Mouse (Mus musculus) brain, embryonic 18.5 days (tissue): ENCODE measurements at regions not wholly inside any gene's neighbourhood (a gene's known extent, or its start where the extent isn't known, plus 50 kb on each side); places are given as distances from the start of the nearest gene placed in this dataset.
A peak's percentile ranks its signal among the peaks of the same experiment; 100 is the strongest.

Experiments used
- DNase-seq: peaks from one replicate; pipeline ENCODE4 v3.0.0-alpha.2; 2012; ENCODE audit warnings: low read depth, low spot score

DNA sequence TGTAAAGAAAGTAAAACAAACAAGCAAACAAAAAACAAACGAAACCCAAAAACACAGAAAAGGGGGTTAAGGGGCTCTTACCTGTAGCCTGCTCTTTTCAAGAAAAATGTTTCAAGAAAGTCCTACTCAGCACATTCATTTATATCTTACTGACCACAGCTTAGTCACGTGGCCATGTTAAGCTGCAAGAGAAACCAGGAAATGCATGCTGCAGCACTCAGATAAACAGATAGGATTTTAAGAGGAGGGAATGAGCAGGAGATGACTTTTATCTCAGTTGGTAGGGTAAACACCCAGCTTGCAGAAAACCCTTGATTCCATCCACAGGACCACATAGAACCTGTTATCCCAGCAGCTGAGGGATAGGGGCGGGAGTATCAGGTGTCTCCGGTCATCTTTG lies 62.9 kb upstream of the Sfmbt2 start:
- no peak for DNase-seq

DNA sequence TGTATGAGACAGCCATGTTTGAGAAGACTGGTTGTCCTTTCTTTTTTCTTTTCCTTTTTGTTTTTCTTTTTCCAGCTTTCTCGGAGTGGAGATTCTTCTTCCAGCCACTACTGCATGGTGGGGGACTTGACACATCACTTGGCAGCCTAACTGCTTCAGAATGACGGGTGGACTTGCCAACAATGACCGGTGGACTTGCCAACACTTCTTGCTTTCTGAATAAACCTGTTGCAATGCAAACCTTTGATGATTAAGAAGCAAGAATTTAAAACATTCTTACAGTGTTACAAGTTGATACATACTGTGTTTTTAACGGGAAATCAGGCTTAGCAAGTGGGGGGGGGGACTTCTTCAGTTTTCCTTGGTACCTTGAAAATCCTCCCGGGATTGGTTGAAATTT lies 60.7 kb upstream of the Sfmbt2 start:
- no peak for DNase-seq

DNA sequence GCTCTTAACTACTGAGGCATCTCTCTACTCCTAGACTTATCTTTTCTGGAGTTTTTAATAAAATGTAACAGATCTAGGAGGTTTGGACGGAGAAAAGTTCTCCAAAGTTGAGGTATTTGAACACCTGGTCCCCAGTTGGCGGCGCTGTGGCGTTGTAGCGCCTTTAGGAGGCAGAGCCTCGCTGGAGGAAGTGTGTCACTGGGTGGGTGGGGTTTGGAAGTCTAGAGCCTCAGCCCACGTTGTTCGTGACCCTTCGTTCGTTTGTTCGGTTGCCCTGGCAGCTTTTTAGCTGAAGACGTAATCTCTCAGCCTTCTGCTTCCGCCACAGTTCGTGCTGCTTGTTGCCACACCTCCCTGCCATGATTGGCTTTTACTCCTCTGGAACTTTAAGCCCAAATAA lies 58.6 kb upstream of the Sfmbt2 start:
- no peak for DNase-seq

DNA sequence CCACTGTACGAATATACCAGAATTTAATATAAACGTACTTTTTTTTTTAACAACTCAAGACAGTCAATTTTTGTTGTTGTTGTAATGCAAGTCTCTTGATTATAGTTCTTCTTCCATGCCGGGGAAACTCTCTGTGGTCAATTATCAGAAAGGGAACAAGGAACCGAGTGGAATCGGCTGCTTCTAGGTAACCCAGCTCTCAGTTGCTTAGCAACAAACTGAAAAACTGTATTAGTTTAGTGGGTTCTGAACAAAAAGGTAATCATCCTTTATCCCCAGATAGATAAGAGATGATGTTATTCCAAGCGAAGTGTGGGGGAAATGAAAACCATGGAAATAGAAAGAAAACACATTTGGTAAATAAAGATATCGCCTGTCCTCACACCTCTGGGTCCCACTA lies 57.9 kb upstream of the Sfmbt2 start:
- DNase-seq, result peak; percentile 26

DNA sequence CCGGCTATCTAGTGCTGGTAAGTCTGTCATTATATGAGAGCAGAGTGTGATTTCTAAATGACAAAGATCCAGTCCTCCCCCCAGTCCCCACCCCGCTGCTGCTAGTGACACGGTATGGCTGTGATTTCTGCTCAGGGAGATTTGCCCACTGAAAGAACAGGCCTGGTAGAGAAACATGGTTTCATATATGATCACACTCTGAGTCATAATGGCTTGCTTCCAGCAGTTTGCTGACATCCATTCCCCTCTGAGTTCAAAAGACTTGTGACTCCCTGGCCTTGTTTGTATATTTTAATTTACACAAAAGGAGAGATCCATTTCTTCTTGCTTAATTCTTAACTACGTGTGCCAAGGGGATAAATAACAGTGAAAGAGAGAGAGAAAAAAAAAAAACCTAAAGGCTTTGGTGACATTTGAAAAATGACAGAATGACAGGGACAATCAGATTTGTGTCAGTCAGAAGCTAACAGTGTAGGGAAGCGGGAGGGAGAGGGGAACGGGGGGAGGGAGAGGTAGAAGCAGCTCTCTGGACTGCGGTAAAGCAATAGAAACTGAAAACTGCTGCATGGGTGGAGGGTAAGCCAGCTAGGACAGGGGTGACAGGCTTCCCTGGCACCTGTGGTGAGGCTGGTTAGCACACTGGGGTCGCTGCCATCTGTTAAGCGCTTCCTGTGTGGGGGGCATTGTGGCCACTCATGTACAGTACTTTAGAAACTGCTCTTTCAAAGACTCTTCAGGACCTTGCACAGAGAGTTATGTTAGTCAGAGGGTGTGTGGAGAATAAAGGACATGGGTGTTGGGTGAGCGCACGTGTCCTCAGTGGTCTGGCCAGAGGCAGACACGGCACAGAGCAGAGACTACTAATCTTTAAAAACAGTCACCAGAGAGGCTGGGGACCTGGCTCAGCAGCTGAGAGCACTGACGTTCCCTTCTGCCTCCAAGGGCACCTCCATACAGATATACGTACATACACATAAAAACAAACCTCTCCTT lies 55.8 kb upstream of the Sfmbt2 start:
- DNase-seq, result no peak

DNA sequence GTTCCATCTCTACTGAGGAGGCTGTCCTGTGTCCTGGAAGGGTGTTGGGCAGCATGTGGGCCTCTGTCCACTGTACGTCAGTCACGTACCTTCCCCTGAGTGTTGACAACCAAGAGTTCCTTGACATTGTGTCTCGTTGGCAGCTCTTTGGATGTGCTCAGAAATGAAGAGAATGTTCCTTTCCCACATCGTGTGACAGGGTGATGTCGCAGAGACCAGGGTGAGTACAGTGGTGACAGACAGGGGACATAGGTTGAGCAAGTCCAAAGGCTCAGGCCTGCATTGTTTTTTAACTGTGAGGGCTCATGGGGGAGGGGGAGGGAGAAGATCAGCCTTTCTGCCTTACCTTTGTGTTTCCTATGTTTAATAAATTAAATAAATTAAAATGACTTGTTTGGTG lies 54.0 kb upstream of the Sfmbt2 start:
- DNase-seq, result no peak

DNA sequence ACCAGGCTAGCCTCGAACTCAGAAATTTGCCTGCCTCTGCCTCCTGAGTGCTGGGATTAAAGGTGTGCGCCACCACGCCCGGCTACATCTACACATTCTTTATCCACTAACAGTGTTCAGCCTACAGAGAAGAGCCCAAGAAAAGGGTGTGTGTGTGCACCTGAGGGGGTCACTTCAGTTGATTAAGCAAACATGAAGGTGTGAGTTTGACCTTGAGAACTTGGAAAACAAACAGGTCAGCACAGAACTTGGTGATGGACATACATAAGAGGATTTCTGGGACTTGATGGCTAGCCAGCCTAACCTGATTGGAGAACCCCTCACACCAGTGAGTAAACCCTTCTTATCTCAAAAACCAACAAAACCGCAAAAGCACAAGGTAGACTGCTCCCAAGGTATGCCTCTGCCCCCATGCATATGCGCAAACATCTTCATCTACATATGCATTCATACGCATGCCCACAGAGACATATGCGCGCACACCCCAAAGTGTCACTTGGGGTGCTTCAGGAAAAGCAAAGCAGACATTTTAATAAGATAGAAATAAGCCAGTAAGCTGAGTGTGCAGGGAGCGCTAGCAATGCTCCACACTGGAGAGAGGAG lies 52.0 kb upstream of the Sfmbt2 start:
- DNase-seq, result no peak
